ENCODE assay signal across 8 mouse cellular contexts in the genomic region with DNA sequence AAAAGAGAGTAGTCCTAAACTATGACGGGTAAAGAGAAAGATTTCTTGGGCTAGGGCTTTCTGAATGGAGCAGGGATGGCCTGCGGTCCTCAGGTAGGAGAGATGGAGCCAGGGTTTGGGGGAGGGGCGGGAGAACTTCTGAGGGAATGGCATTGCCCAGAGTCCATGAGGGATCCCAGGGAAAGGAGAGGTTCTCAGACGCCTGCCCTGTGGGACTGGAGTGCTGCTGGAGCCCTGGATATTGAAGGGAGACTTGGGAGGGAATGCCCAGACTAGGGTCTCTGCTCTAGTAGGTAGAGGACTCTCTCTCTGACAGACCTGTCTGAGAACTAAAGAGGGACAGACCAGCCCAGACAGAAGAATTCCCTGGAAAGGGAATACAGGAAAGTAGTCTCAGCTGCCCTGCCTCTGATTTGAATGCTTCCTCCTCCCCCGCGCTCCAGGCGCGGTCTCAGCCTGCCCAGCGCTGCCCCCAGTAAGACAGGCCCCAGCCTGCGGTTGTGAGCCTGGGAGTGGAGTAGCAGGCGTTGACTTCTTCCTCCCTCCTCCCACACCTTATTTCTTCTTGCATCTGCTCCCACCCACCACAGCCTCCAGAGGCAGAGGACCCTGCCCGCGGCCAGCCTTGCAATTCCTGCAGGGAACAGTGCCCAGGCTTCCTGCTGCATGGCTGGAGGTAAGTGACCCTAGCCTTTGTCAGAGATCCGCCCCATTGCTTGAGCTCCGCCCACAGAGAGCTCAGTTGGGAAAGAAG. TPM values are rescaled to one million over a fixed set of nuclear protein-coding genes. Genes with fewer than 3 reads are reported as not detected.
DNase-seq lines count a peak whose midpoint lies in the region; ATAC-seq and TF ChIP-seq lines count a peak whose summit lies in the region.

No protein-coding gene starts in this region.

- WGBS in forebrain, embryonic 13.5 days: 19% methylated on average over 9 of the region's 15 CpGs
- WGBS in hindbrain, embryonic 13.5 days: 24% methylated on average over 13 of the region's 15 CpGs
- 6% methylated on average over 13 of the region's 15 CpGs for WGBS in liver, adult 2 months
- WGBS in neural tube, embryonic 11.5 days: 23% methylated on average over 15 of the region's 15 CpGs

- ATAC-seq in frontal cortex, adult (ENCODE audit: low TSS enrichment): peak; percentile 69
- ATAC-seq in forebrain, embryonic 13.5 days: 0 out of 2 replicates have a peak, but pooled peaks have one; percentile 13
- ATAC-seq in hindbrain, embryonic 13.5 days (ENCODE audit: low FRiP score): 0 out of 2 replicates have a peak, but pooled peaks have one; percentile 13
- ATAC-seq in neural tube, embryonic 11.5 days (ENCODE audit: insufficient read depth, low FRiP score, low TSS enrichment): 0 out of 2 replicates have a peak, but pooled peaks have one; percentile 53

- H3K4me2 ChIP-seq in forebrain, embryonic 13.5 days: peak overlapping the region; percentile 53
- H3K4me2 ChIP-seq in hindbrain, embryonic 13.5 days: peak overlapping the region; percentile 47
- H3K4me2 ChIP-seq in neural tube, embryonic 11.5 days (ENCODE audit: low read depth): peak overlapping the region; percentile 22

- 0 out of 2 replicates have a peak, but pooled peaks cover 10% of the 10 kb centered on the region for H3K4me1 ChIP-seq in forebrain, embryonic 13.5 days
- no peaks in the 10 kb centered on the region for H3K4me1 ChIP-seq in hindbrain, embryonic 13.5 days (replicated peaks)
- peaks cover 3% of the 10 kb centered on the region for H3K4me1 ChIP-seq in liver, adult 2 months (ENCODE audit: control insufficient read depth, insufficient read depth, low read length)
- H3K4me1 ChIP-seq in neural tube, embryonic 11.5 days (ENCODE audit: control insufficient read depth, insufficient read depth, low read length): no peaks in the 10 kb centered on the region

- no peaks in the 10 kb centered on the region for H3K79me2 ChIP-seq in liver, adult 2 months (ENCODE audit: control insufficient read depth, insufficient read depth, low read length)

- no peak overlapping the region for H3K27ac ChIP-seq in forebrain, embryonic 13.5 days
- H3K27ac ChIP-seq in hindbrain, embryonic 13.5 days: no peak overlapping the region
- peak overlapping the region; percentile 63 for H3K27ac ChIP-seq in liver, adult 2 months (replicated peaks; ENCODE audit: insufficient read depth, low read depth, low read length)
- no peak overlapping the region for H3K27ac ChIP-seq in neural tube, embryonic 11.5 days (ENCODE audit: low read depth, low read length)

- H3K9me3 ChIP-seq in forebrain, embryonic 13.5 days (replicated peaks): no peaks in the 10 kb centered on the region
- no peaks in the 10 kb centered on the region for H3K9me3 ChIP-seq in hindbrain, embryonic 13.5 days
- no peaks in the 10 kb centered on the region for H3K9me3 ChIP-seq in neural tube, embryonic 11.5 days (ENCODE audit: control insufficient read depth, low read length)

- 0 out of 2 replicates have a peak, but pooled peaks have one; percentile 27 for TF ChIP-seq POLR2A in liver, adult 2 months (IDR thresholded peaks at IDR 0.05; ENCODE audit: extremely low read depth, insufficient read depth, low read length)

- H3K4me3 ChIP-seq in forebrain, embryonic 13.5 days: no peak overlapping the region
- H3K4me3 ChIP-seq in hindbrain, embryonic 13.5 days: no peak overlapping the region
- H3K4me3 ChIP-seq in liver, adult 2 months (ENCODE audit: insufficient read depth, low read depth, low read length): peak overlapping the region; percentile 99
- H3K4me3 ChIP-seq in neural tube, embryonic 11.5 days (ENCODE audit: low read depth, low read length): 0 out of 2 replicates have a peak overlapping the region, but pooled peaks have one; percentile 2

- no peak for TF ChIP-seq CTCF in liver, adult 2 months (IDR thresholded peaks at IDR 0.05; ENCODE audit: low read depth, low read length)

- DNase-seq in frontal cortex, postnatal 14 days (ENCODE audit: low spot score in 2 of 2): no peak
- DNase-seq in liver, adult 2 months (ENCODE audit: extremely low read depth, low read depth, low spot score): peak; percentile 79
- no peak for DNase-seq in neural tube, embryonic 11.5 days (ENCODE audit: low spot score)
- DNase-seq in spleen, adult 18-20 months: no peak
- DNase-seq in cerebellum, postnatal 4 days (ENCODE audit: low spot score in 2 of 2): no peak

- H3K27me3 ChIP-seq in forebrain, embryonic 13.5 days: no peaks in the 10 kb centered on the region
- no peaks in the 10 kb centered on the region for H3K27me3 ChIP-seq in hindbrain, embryonic 13.5 days
- H3K27me3 ChIP-seq in liver, adult 2 months (ENCODE audit: control insufficient read depth, insufficient read depth, low read length): no peaks in the 10 kb centered on the region
- no peaks in the 10 kb centered on the region for H3K27me3 ChIP-seq in neural tube, embryonic 11.5 days (ENCODE audit: control insufficient read depth, insufficient read depth, low read length)

- H3K36me3 ChIP-seq in forebrain, embryonic 13.5 days (ENCODE audit: poor library complexity, severe bottlenecking): no peaks in the 10 kb centered on the region
- H3K36me3 ChIP-seq in hindbrain, embryonic 13.5 days: no peaks in the 10 kb centered on the region
- H3K36me3 ChIP-seq in liver, adult 2 months (ENCODE audit: control insufficient read depth, insufficient read depth, low read length): peaks cover 6% of the 10 kb centered on the region
- H3K36me3 ChIP-seq in neural tube, embryonic 11.5 days (ENCODE audit: control insufficient read depth, insufficient read depth, low read length): no peaks in the 10 kb centered on the region

- H3K9ac ChIP-seq in forebrain, embryonic 13.5 days: no peak overlapping the region
- no peak overlapping the region for H3K9ac ChIP-seq in hindbrain, embryonic 13.5 days
- H3K9ac ChIP-seq in liver, adult 2 months (ENCODE audit: low read depth, low read length): peak overlapping the region; percentile 49; the same call in 1 of the 2 replicates
- no peak overlapping the region for H3K9ac ChIP-seq in neural tube, embryonic 11.5 days (ENCODE audit: low read length)

RNA-seq across cellular contexts. Expression of a gene that starts 1.1 kb away (rescaled TPM):
- 1.3 and 2.3 TPM in 2 replicates for polyA plus RNA-seq in forebrain, embryonic 13.5 days (2015; fragmentation: Nextera tagmentation; extraction: Ambion mirVana)
- polyA plus RNA-seq in hindbrain, embryonic 13.5 days (2015; fragmentation: Nextera tagmentation; extraction: Ambion mirVana): 1.4 and 1.8 TPM in 2 replicates
- total RNA-seq in liver, adult 2 months (2014; rRNA removed): 2.0 and 2.8 TPM in 2 replicates
- polyA plus RNA-seq in liver, adult 2 months (2012; rRNA removed): 4.6 and 6.8 TPM in 2 replicates
- 2.4 and 3.1 TPM in 2 replicates for polyA plus RNA-seq in neural tube, embryonic 11.5 days (2014; fragmentation: Nextera tagmentation; extraction: Ambion mirVana)

RNA-seq across cellular contexts. Expression of a gene that starts 13.0 kb away (rescaled TPM):
- polyA plus RNA-seq in forebrain, embryonic 13.5 days (2015; fragmentation: Nextera tagmentation; extraction: Ambion mirVana): 45.7 and 50.5 TPM in 2 replicates
- 23.8 and 25.1 TPM in 2 replicates for polyA plus RNA-seq in hindbrain, embryonic 13.5 days (2015; fragmentation: Nextera tagmentation; extraction: Ambion mirVana)
- 0.92 and 1.7 TPM in 2 replicates for total RNA-seq in liver, adult 2 months (2014; rRNA removed)
- 3.7 and 4.0 TPM in 2 replicates for polyA plus RNA-seq in liver, adult 2 months (2012; rRNA removed)
- 43.3 and 49.4 TPM in 2 replicates for polyA plus RNA-seq in neural tube, embryonic 11.5 days (2014; fragmentation: Nextera tagmentation; extraction: Ambion mirVana)

RNA-seq across cellular contexts. Expression of a gene that starts 19.9 kb away (rescaled TPM):
- 62.0 and 66.7 TPM in 2 replicates for polyA plus RNA-seq in forebrain, embryonic 13.5 days (2015; fragmentation: Nextera tagmentation; extraction: Ambion mirVana)
- 108 and 115 TPM in 2 replicates for polyA plus RNA-seq in hindbrain, embryonic 13.5 days (2015; fragmentation: Nextera tagmentation; extraction: Ambion mirVana)
- total RNA-seq in liver, adult 2 months (2014; rRNA removed): 0.40 and 0.46 TPM in 2 replicates
- 0.25 and 0.42 TPM in 2 replicates for polyA plus RNA-seq in liver, adult 2 months (2012; rRNA removed)
- polyA plus RNA-seq in neural tube, embryonic 11.5 days (2014; fragmentation: Nextera tagmentation; extraction: Ambion mirVana): 15.5 and 18.6 TPM in 2 replicates

RNA-seq across cellular contexts. Expression of a gene that starts 22.8 kb away (rescaled TPM):
- 0.06 and 0.09 TPM in 2 replicates for polyA plus RNA-seq in forebrain, embryonic 13.5 days (2015; fragmentation: Nextera tagmentation; extraction: Ambion mirVana)
- 0.09 TPM in 1 of 2 replicates, not detected in the other for polyA plus RNA-seq in hindbrain, embryonic 13.5 days (2015; fragmentation: Nextera tagmentation; extraction: Ambion mirVana)
- 20.9 and 21.3 TPM in 2 replicates for total RNA-seq in liver, adult 2 months (2014; rRNA removed)
- 33.0 and 36.9 TPM in 2 replicates for polyA plus RNA-seq in liver, adult 2 months (2012; rRNA removed)
- not detected in 2 replicates for polyA plus RNA-seq in neural tube, embryonic 11.5 days (2014; fragmentation: Nextera tagmentation; extraction: Ambion mirVana)

RNA-seq across cellular contexts. Expression of a gene that starts 38.7 kb away (rescaled TPM):
- polyA plus RNA-seq in forebrain, embryonic 13.5 days (2015; fragmentation: Nextera tagmentation; extraction: Ambion mirVana): 44.1 and 47.7 TPM in 2 replicates
- 43.0 and 46.3 TPM in 2 replicates for polyA plus RNA-seq in hindbrain, embryonic 13.5 days (2015; fragmentation: Nextera tagmentation; extraction: Ambion mirVana)
- total RNA-seq in liver, adult 2 months (2014; rRNA removed): 5.0 and 5.5 TPM in 2 replicates
- polyA plus RNA-seq in liver, adult 2 months (2012; rRNA removed): 4.3 and 5.0 TPM in 2 replicates
- 47.3 and 48.4 TPM in 2 replicates for polyA plus RNA-seq in neural tube, embryonic 11.5 days (2014; fragmentation: Nextera tagmentation; extraction: Ambion mirVana)

Comparison
In these comparisons a context has a peak if more than half of its experiments do, and no peak if none do; other contexts are left out.
1. ATAC-seq: peak in every context shown above with its lines; median percentile 69 in frontal cortex, adult; 53 in neural tube, embryonic 11.5 days; 13 in forebrain, embryonic 13.5 days; 13 in hindbrain, embryonic 13.5 days.
2. H3K4me3 ChIP-seq: peak in liver, adult 2 months (single experiment) and neural tube, embryonic 11.5 days (single experiment); none in forebrain, embryonic 13.5 days (single experiment) and hindbrain, embryonic 13.5 days (single experiment).
3. RNA of a gene that starts 19.9 kb away (polyA plus RNA-seq): 108 to 115 TPM in hindbrain, embryonic 13.5 days, 62.0 to 66.7 TPM in forebrain, embryonic 13.5 days and 15.5 to 18.6 TPM in neural tube, embryonic 11.5 days; 0.25 to 0.42 TPM in liver, adult 2 months; every median in the first group is over 10 times any median in the second.
4. Peak in every context shown above with its lines, with median percentiles within 50 percentile points of each other: H3K4me2 ChIP-seq.